Mouse (Mus musculus) liver, postnatal 0 days (tissue): ENCODE results near the gene Tmem19.

Source experiments
- CTCF ChIP-seq: sonication (generic); IDR thresholded peaks from 2 replicates; pipeline ENCODE4 v1.5.1; 2016; ENCODE audit warnings: antibody characterized with exemption, low read depth
- EP300 ChIP-seq: IDR thresholded peaks from 2 replicates; pipeline ENCODE4 v1.6.1; 2016; ENCODE audit warnings: antibody characterized with exemption, low read depth, mild to moderate bottlenecking

- TF ChIP-seq CTCF (no peak), EP300 (no peak)
Observed at GRCm38 (mm10) chr10:115387891-115388290, 25.6 kb upstream of the Tmem19 start.
